Mouse (Mus musculus) testis, adult 2 months (tissue): ENCODE measurements around the gene Pnp. TPM values are rescaled to one million over a fixed set of nuclear protein-coding genes. Genes with fewer than 3 reads are reported as not detected.
"Not testable (repeated sequence)": the region's sequence is repeated elsewhere in the genome, so short reads cannot be mapped to it uniquely, and the experiment has no call there.

Source experiments
- H3K27ac ChIP-seq: fragments of 200-500 bp; 2 replicates; pipeline ENCODE4 v1.5.1; 2012; ENCODE audit warnings: low read depth, low read length; ENCODE audit not compliant: control insufficient read depth, insufficient read depth
- H3K27me3 ChIP-seq: fragments of 200-500 bp; 2 replicates; pipeline ENCODE4 v1.6.1; 2012; ENCODE audit warnings: mild to moderate bottlenecking, low read length, moderate library complexity; ENCODE audit not compliant: control insufficient read depth, insufficient read depth
- H3K36me3 ChIP-seq: fragments of 200-500 bp; 2 replicates; pipeline ENCODE4 v1.6.1; 2012; ENCODE audit warnings: mild to moderate bottlenecking, low read length; ENCODE audit not compliant: control insufficient read depth, insufficient read depth
- H3K4me1 ChIP-seq: fragments of 200-500 bp; 2 replicates; pipeline ENCODE4 v1.6.1; 2012; ENCODE audit warnings: low read length; ENCODE audit not compliant: control insufficient read depth, insufficient read depth
- H3K4me3 ChIP-seq: fragments of 200-500 bp; 2 replicates; pipeline ENCODE4 v1.5.1; 2012; ENCODE audit warnings: low read depth, mild to moderate bottlenecking, low read length, moderate library complexity, mixed read lengths; ENCODE audit not compliant: control insufficient read depth
- CTCF ChIP-seq: fragments of 200-500 bp; IDR thresholded peaks from 2 replicates; pipeline ENCODE4 v1.5.1; 2012; ENCODE audit warnings: low read depth, mild to moderate bottlenecking, inconsistent platforms, low read length, moderate library complexity; ENCODE audit not compliant: control insufficient read depth, insufficient read depth, insufficient replicate concordance
- POLR2A ChIP-seq: fragments of 200-500 bp; IDR thresholded peaks from 2 replicates; pipeline ENCODE4 v1.6.1; 2012; ENCODE audit warnings: low read depth, mild to moderate bottlenecking, inconsistent platforms, low read length, moderate library complexity; ENCODE audit not compliant: control insufficient read depth
- polyA plus RNA-seq: library from polyadenylated mRNA; depleted of rRNA; stranded (reverse); fragments of >200 nt; gene quantifications from 2 replicates; pipeline ENCODE4 v1.2.3, GENCODE M21; 2012

The Pnp gene
- polyA plus RNA-seq, 1 experiment, result 5.6 TPM

GRCm38 (mm10) chr14:50955487-50955886 lies 24.6 kb downstream of the Pnp start:
- no peak for TF ChIP-seq POLR2A
- TF ChIP-seq CTCF, result no peak
- Histone ChIP-seq H3K36me3 (no peaks in the 10 kb centered on the region), H3K4me3 (peak overlapping the region; percentile 68), H3K27me3 (no peaks in the 10 kb centered on the region), H3K27ac (no peak overlapping the region), H3K4me1 (no peaks in the 10 kb centered on the region; the same call in 1 of the 2 replicates)

- H3K27me3 ChIP-seq, H3K4me1 ChIP-seq, H3K36me3 ChIP-seq, H3K27ac ChIP-seq: not testable (repeated sequence)
- peak within 1 kb of the TSS; percentile 68 for H3K4me3 ChIP-seq
Measured at GRCm38 (mm10) chr14:50955942-50956508, 25.1 kb downstream of the Pnp start, which contains the start of gene Pnp2. Gene Pnp2, plus strand, starts transcription at chr14:50955992.

- not testable (repeated sequence) for H3K4me1 ChIP-seq, H3K27me3 ChIP-seq, H3K36me3 ChIP-seq, H3K27ac ChIP-seq
- H3K4me3 ChIP-seq, result peak overlapping the region; percentile 68; the same call in 1 of the 2 replicates
Measured at GRCm38 (mm10) chr14:50956724-50957123, 25.8 kb downstream of the Pnp start.

GRCm38 (mm10) chr14:50957146-50957545 lies 26.3 kb downstream of the Pnp start:
- H3K4me3 ChIP-seq, result peak overlapping the region; percentile 36
- not testable (repeated sequence) for H3K27ac ChIP-seq, H3K4me1 ChIP-seq

GRCm38 (mm10) chr14:50958289-50958995 lies 27.6 kb downstream of the Pnp start:
- not testable (repeated sequence) for H3K27me3 ChIP-seq, H3K4me3 ChIP-seq, H3K27ac ChIP-seq, H3K4me1 ChIP-seq, H3K36me3 ChIP-seq

More at GRCm38 (mm10) chr14:50957146-50957545, 26.3 kb downstream of the Pnp start:
- not testable (repeated sequence) for H3K27me3 ChIP-seq, H3K36me3 ChIP-seq

GRCm38 (mm10) chr14:50968216-50968980 lies 37.5 kb downstream of the Pnp start:
- H3K4me3 ChIP-seq, result no peak overlapping the region
- no peak overlapping the region for H3K27ac ChIP-seq
- no peaks in the 10 kb centered on the region for H3K27me3 ChIP-seq
- no peaks in the 10 kb centered on the region for H3K36me3 ChIP-seq
- no peaks in the 10 kb centered on the region for H3K4me1 ChIP-seq
- TF ChIP-seq POLR2A (no peak), CTCF (no peak)

- TF ChIP-seq CTCF (no peak), POLR2A (no peak)
- Histone ChIP-seq H3K4me3 (no peak overlapping the region), H3K4me1 (no peaks in the 10 kb centered on the region), H3K36me3 (no peaks in the 10 kb centered on the region), H3K27ac (no peak overlapping the region), H3K27me3 (no peaks in the 10 kb centered on the region)
Measured at GRCm38 (mm10) chr14:50969041-50969440, 38.2 kb downstream of the Pnp start.
